In the genomic region with DNA sequence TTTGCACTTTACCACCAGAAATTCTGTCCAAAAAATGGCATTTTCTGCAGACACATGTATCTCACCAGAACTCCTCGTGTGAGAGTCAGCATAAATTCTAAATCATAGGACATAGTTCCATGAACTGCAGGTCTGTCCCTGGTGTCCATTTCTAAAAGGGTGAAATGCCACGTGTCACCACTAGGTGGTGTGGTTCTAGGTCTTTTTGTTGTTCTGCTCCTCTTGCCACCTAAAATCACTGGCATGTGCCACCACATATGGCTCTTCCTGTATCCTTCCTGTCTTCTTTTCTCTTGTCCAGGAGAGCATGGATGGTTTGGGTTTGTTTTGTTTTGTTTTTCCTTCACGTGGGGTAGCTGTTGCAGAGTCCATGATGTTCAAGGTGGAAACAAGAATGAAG, we compare ENCODE assay signal across 9 mouse cellular contexts. TPM values are rescaled to one million over a fixed set of nuclear protein-coding genes. Genes with fewer than 3 reads are reported as not detected.
A peak's percentile ranks its signal among the peaks of the same experiment; 100 is the strongest.
DNase-seq lines count a peak whose midpoint lies in the region; ATAC-seq and TF ChIP-seq lines count a peak whose summit lies in the region.
"Had no signal": no experiment of that assay in that cellular context is flagged by ENCODE, and none has a peak within 500 bp of the region (broad histone marks: within the 10 kb centered on the region; RNA-seq: fewer than 3 reads in every experiment).

No protein-coding gene starts in this region.

- peak; percentile 79 for TF ChIP-seq CTCF in gastrocnemius, adult 2 months (IDR thresholded peaks at IDR 0.05)
- TF ChIP-seq CTCF in hindbrain, postnatal 0 days (IDR thresholded peaks at IDR 0.05; ENCODE audit: low read depth) = peak; percentile 91

- H3K9ac ChIP-seq in hindbrain, postnatal 0 days (replicated peaks; ENCODE audit: low read length) = no peak overlapping the region
- H3K9ac ChIP-seq: stomach, embryonic 15.5 days had no signal

- H3K27me3 ChIP-seq in hindbrain, postnatal 0 days (ENCODE audit: insufficient read depth, low read length) = no peaks in the 10 kb centered on the region
- H3K27me3 ChIP-seq: stomach, embryonic 15.5 days had no signal

- intact Hi-C loops in gastrocnemius, adult 2 months (cut with DNase I) = no loop called here
- intact Hi-C loops in gastrocnemius, postnatal 36 days (cut with DNase I) = no loop called here

- H3K27ac ChIP-seq in gastrocnemius, adult 2 months = no peak overlapping the region
- H3K27ac ChIP-seq in hindbrain, postnatal 0 days = no peak overlapping the region
- H3K27ac ChIP-seq: stomach, embryonic 15.5 days had no signal

- no peak overlapping the region for H3K4me3 ChIP-seq in gastrocnemius, adult 2 months
- no peak overlapping the region for H3K4me3 ChIP-seq in hindbrain, postnatal 0 days (ENCODE audit: low read length)
- H3K4me3 ChIP-seq: stomach, embryonic 15.5 days had no signal

- H3K4me1 ChIP-seq in hindbrain, postnatal 0 days (ENCODE audit: insufficient read depth, low read length) = no peaks in the 10 kb centered on the region
- H3K4me1 ChIP-seq: stomach, embryonic 15.5 days had no signal

- ATAC-seq in hindbrain, postnatal 0 days = peak; percentile 16; the same call in 1 of the 2 replicates

- H3K9me3 ChIP-seq in hindbrain, postnatal 0 days (ENCODE audit: low read length) = no peaks in the 10 kb centered on the region
- H3K9me3 ChIP-seq: stomach, embryonic 15.5 days had no signal

- H3K36me3 ChIP-seq in hindbrain, postnatal 0 days (ENCODE audit: insufficient read depth, low read length) = peaks cover 3% of the 10 kb centered on the region; the same call in 1 of the 2 replicates
- H3K36me3 ChIP-seq: stomach, embryonic 15.5 days had no signal

- H3K4me2 ChIP-seq in hindbrain, postnatal 0 days (ENCODE audit: low read depth, low read length) = no peak overlapping the region
- H3K4me2 ChIP-seq: stomach, embryonic 15.5 days had no signal

- WGBS in hindbrain, postnatal 0 days = 22% methylated on average over 3 of the region's 3 CpGs

- DNase-seq in gastrocnemius, adult 2 months = peak; percentile 44
- no peak for DNase-seq in gastrocnemius, adult 8-10 months (ENCODE audit: low spot score in 2 of 2)
- DNase-seq in ovary, postnatal 14 days (ENCODE audit: low spot score) = peak; percentile 29
- no peak for DNase-seq in ovary, adult 18-20 months (ENCODE audit: low spot score)
- peak; percentile 17 for DNase-seq in c-Kit-positive CD71-negative TER-119-negative erythroid progenitor cells, embryonic 14.5 days (ENCODE audit: low read depth)
- peak; percentile 72 for DNase-seq in hindbrain, postnatal 0 days (ENCODE audit: low spot score)
- peak; percentile 71 for DNase-seq in mesoderm, embryonic 11.5 days (ENCODE audit: low read depth, low spot score)
- no peak for DNase-seq in gastrocnemius, postnatal 36 days

RNA-seq across cellular contexts. Expression of a gene that starts 42.7 kb away (rescaled TPM):
- 1 to 10 TPM; 6.1 to 8.1 TPM for total RNA-seq in gastrocnemius, adult 2 months (2021)
- total RNA-seq in gastrocnemius, adult 8-10 months (2022) = 1 to 10 TPM; 3.9 to 7.9 (median 5.4) TPM
- total RNA-seq in hindbrain, postnatal 0 days (2014; rRNA removed) = 68.8 and 72.1 TPM in 2 replicates
- 15.4 and 15.7 TPM in 2 replicates for polyA plus RNA-seq in hindbrain, postnatal 0 days (2015; fragmentation: Nextera tagmentation; extraction: Ambion mirVana)
- total RNA-seq in gastrocnemius, postnatal 36 days (2021) = 10 to 100 TPM; 12.7 to 12.9 TPM

Comparison
In these comparisons a context has a peak if more than half of its experiments do, and no peak if none do; other contexts are left out.
1. DNase-seq: peak in gastrocnemius, adult 2 months (single experiment), ovary, postnatal 14 days (single experiment), c-Kit-positive CD71-negative TER-119-negative erythroid progenitor cells, embryonic 14.5 days (single experiment), hindbrain, postnatal 0 days (single experiment) and mesoderm, embryonic 11.5 days (single experiment); none in gastrocnemius, adult 8-10 months (0 of 2), ovary, adult 18-20 months (single experiment) and gastrocnemius, postnatal 36 days (0 of 2).